Mouse (Mus musculus): ENCODE measurements at regions not wholly inside any gene's neighbourhood (a gene's known extent, or its start where the extent isn't known, plus 50 kb on each side); places are given as distances from the start of the nearest gene placed in this dataset.

- no peak for DNase-seq
- intact Hi-C loops (cut with DNase I), result no loop called here
These were observed 57.0 kb downstream of the Rps29 start for GRCm38 (mm10) chr12:69101965-69102364.

- no peak for DNase-seq
- intact Hi-C loops (cut with DNase I), result loop anchor here (10.0 kb wide), 1 partner anchor 1870 kb away; the partner anchor contains the start of gene Mdga2
These were observed 64.1 kb downstream of the Rps29 start for GRCm38 (mm10) chr12:69094856-69095255.

- intact Hi-C loops (cut with DNase I), result loop anchor here (10.0 kb wide), 1 partner anchor 1868 kb away; the partner anchor contains the start of gene Mdga2
- no peak for DNase-seq
These were observed 65.8 kb downstream of the Rps29 start for GRCm38 (mm10) chr12:69093073-69093797.

- intact Hi-C loops (cut with DNase I), result loop anchor here (10.0 kb wide), 1 partner anchor 223 kb away; no protein-coding TSS in a partner anchor
- DNase-seq, result no peak
These were observed 70.9 kb downstream of the Rps29 start for GRCm38 (mm10) chr12:69087928-69088609.

GRCm38 (mm10) chr12:69085522-69086179 lies 73.3 kb downstream of the Rps29 start:
- DNase-seq, result no peak
- intact Hi-C loops (cut with DNase I), result loop anchor here (10.0 kb wide), 1 partner anchor 221 kb away; no protein-coding TSS in a partner anchor

- intact Hi-C loops (cut with DNase I), result loop anchor here (10.0 kb wide), 1 partner anchor 220 kb away; no protein-coding TSS in a partner anchor
- DNase-seq, result no peak
These were observed 74.3 kb downstream of the Rps29 start for GRCm38 (mm10) chr12:69084656-69085055.

- intact Hi-C loops (cut with DNase I), result loop anchor here (10.0 kb wide), 1 partner anchor 217 kb away; no protein-coding TSS in a partner anchor
- DNase-seq, result no peak
These were observed 76.9 kb downstream of the Rps29 start for GRCm38 (mm10) chr12:69082051-69082450.

GRCm38 (mm10) chr12:69039553-69039952 lies 119.4 kb downstream of the Rps29 start:
- intact Hi-C loops (cut with DNase I), result no loop called here
- DNase-seq, result no peak

GRCm38 (mm10) chr12:69023594-69023993 lies 135.4 kb downstream of the Rps29 start:
- DNase-seq, result peak; percentile 2

GRCm38 (mm10) chr12:69016705-69017306 lies 142.2 kb downstream of the Rps29 start:
- intact Hi-C loops (cut with DNase I), result no loop called here
- DNase-seq, result no peak

More at GRCm38 (mm10) chr12:69023594-69023993, 135.4 kb downstream of the Rps29 start:
- intact Hi-C loops (cut with DNase I), result no loop called here

GRCm38 (mm10) chr12:69005141-69005540 lies 153.8 kb downstream of the Rps29 start:
- no peak for DNase-seq

GRCm38 (mm10) chr12:69002106-69002505 lies 156.9 kb downstream of the Rps29 start:
- DNase-seq, result no peak
- intact Hi-C loops (cut with DNase I), result no loop called here

More at GRCm38 (mm10) chr12:69005141-69005540, 153.8 kb downstream of the Rps29 start:
- intact Hi-C loops (cut with DNase I), result no loop called here

- DNase-seq, result no peak
- intact Hi-C loops (cut with DNase I), result no loop called here
These were observed 161.7 kb downstream of the Rps29 start for GRCm38 (mm10) chr12:68997259-68997658.

- DNase-seq, result no peak
- intact Hi-C loops (cut with DNase I), result no loop called here
These were observed 162.2 kb downstream of the Rps29 start for GRCm38 (mm10) chr12:68996740-68997139.

GRCm38 (mm10) chr12:68980640-68981039 lies 178.3 kb downstream of the Rps29 start:
- intact Hi-C loops (cut with DNase I), result no loop called here

GRCm38 (mm10) chr12:68980173-68980572 lies 178.8 kb downstream of the Rps29 start:
- intact Hi-C loops (cut with DNase I), result no loop called here
- DNase-seq, result no peak

More at GRCm38 (mm10) chr12:68980640-68981039, 178.3 kb downstream of the Rps29 start:
- DNase-seq, result no peak

GRCm38 (mm10) chr12:68979232-68979631 lies 179.8 kb downstream of the Rps29 start:
- no peak for DNase-seq
- intact Hi-C loops (cut with DNase I), result no loop called here

GRCm38 (mm10) chr12:68977276-68977675 lies 181.7 kb downstream of the Rps29 start:
- intact Hi-C loops (cut with DNase I), result no loop called here
- no peak for DNase-seq

GRCm38 (mm10) chr12:68947240-68947639 lies 211.7 kb downstream of the Rps29 start:
- DNase-seq, result no peak

GRCm38 (mm10) chr12:68910590-68910989 lies 248.4 kb downstream of the Rps29 start:
- intact Hi-C loops (cut with DNase I), result no loop called here
- no peak for DNase-seq

More at GRCm38 (mm10) chr12:68947240-68947639, 211.7 kb downstream of the Rps29 start:
- intact Hi-C loops (cut with DNase I), result no loop called here

- DNase-seq, result no peak
- intact Hi-C loops (cut with DNase I), result no loop called here
These were observed 254.2 kb downstream of the Rps29 start for GRCm38 (mm10) chr12:68904770-68905169.
